Mouse (Mus musculus): Measurements from ENCODE around the gene Olfr913. TPM values are rescaled to one million over a fixed set of nuclear protein-coding genes. Genes with fewer than 3 reads are reported as not detected.

Olfr913 gene
- polyA plus RNA-seq (2016; fragmentation: Nextera tagmentation; extraction: Ambion mirVana), result not detected in 2 replicates

GRCm38 (mm10) chr9:38592459-38592858 lies at the start of gene Olfr913:
Gene Olfr913 (plus strand): TSS chr9:38592759.
- WGBS, result 46% methylated on average over 2 of the region's 2 CpGs
- H3K9me3 ChIP-seq (replicated peaks), result no peaks in the 10 kb centered on the region
- H3K4me2 ChIP-seq (replicated peaks), result no peak within 1 kb of the TSS
- no peaks in the 10 kb centered on the region for H3K27me3 ChIP-seq
- H3K4me3 ChIP-seq, result no peak within 1 kb of the TSS
- no peak within 1 kb of the TSS for H3K27ac ChIP-seq
- H3K4me1 ChIP-seq, result no peaks in the 10 kb centered on the region
- ATAC-seq (ENCODE audit: low FRiP score), result no peak
- H3K9ac ChIP-seq, result no peak within 1 kb of the TSS
- H3K36me3 ChIP-seq, result no peaks in the 10 kb centered on the region

DNA sequence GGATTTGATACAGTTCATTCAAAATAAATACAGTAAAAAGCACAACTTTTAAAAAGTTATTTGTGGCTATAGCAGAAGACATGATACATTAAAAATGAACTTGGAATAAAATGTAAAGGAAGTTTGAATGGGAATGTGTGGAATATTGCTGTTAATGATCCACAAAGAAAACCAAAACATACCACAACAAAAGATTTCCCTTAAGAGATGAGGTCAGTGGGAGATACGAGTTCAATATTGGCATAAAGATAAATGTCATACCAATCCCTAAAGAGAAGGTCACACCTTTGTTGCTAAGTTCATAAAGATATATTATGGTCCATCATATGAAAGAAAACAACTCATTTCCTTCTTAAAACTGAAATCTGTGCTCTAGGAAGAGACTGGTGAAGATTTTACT lies 12.7 kb upstream of the Olfr913 start, which contains the start of gene Olfr912:
Gene Olfr912 (plus strand): TSS at position 301 of the 400 bp plus-strand sequence.
- 90% methylated on average over 1 of the region's 1 CpGs for WGBS
- Histone ChIP-seq H3K4me1 (no peaks in the 10 kb centered on the region), H3K4me3 (no peak within 1 kb of the TSS)

GRCm38 (mm10) chr9:38591056-38591455 lies 1.5 kb upstream of the Olfr913 start:
- Histone ChIP-seq H3K4me3 (no peak overlapping the region), H3K9me3 (replicated peaks) (no peaks in the 10 kb centered on the region), H3K36me3 (no peaks in the 10 kb centered on the region), H3K27ac (no peak overlapping the region), H3K4me1 (no peaks in the 10 kb centered on the region), H3K4me2 (replicated peaks) (no peak overlapping the region), H3K9ac (no peak overlapping the region), H3K27me3 (no peaks in the 10 kb centered on the region)
- ATAC-seq (ENCODE audit: low FRiP score), result no peak
- WGBS, result 53% methylated on average over 1 of the region's 1 CpGs

More for the DNA sequence above, 12.7 kb upstream of the Olfr913 start, which contains the start of gene Olfr912:
- Histone ChIP-seq H3K4me2 (replicated peaks) (no peak within 1 kb of the TSS), H3K9ac (no peak within 1 kb of the TSS), H3K27ac (no peak within 1 kb of the TSS), H3K36me3 (no peaks in the 10 kb centered on the region), H3K9me3 (replicated peaks) (no peaks in the 10 kb centered on the region), H3K27me3 (no peaks in the 10 kb centered on the region)
- ATAC-seq (ENCODE audit: low FRiP score), result no peak

GRCm38 (mm10) chr9:38604802-38605201 lies 12.2 kb downstream of the Olfr913 start, which contains the start of gene Olfr914:
Gene Olfr914 (plus strand): TSS chr9:38605102.
- H3K4me3 ChIP-seq, result no peak within 1 kb of the TSS
- no peaks in the 10 kb centered on the region for H3K27me3 ChIP-seq
- ATAC-seq (ENCODE audit: low FRiP score), result no peak
- no peak within 1 kb of the TSS for H3K9ac ChIP-seq
- no peak within 1 kb of the TSS for H3K4me2 ChIP-seq (replicated peaks)
- no peaks in the 10 kb centered on the region for H3K36me3 ChIP-seq
- 73% methylated on average over 2 of the region's 2 CpGs for WGBS
- no peak within 1 kb of the TSS for H3K27ac ChIP-seq
- H3K4me1 ChIP-seq, result no peaks in the 10 kb centered on the region
- H3K9me3 ChIP-seq (replicated peaks), result no peaks in the 10 kb centered on the region

- Histone ChIP-seq H3K4me2 (replicated peaks) (no peak overlapping the region), H3K4me3 (no peak overlapping the region), H3K27me3 (no peaks in the 10 kb centered on the region), H3K9me3 (replicated peaks) (peaks cover 4% of the 10 kb centered on the region; the same call in 1 of the 2 replicates), H3K9ac (no peak overlapping the region), H3K27ac (no peak overlapping the region), H3K36me3 (no peaks in the 10 kb centered on the region), H3K4me1 (no peaks in the 10 kb centered on the region)
- ATAC-seq (ENCODE audit: low FRiP score), result no peak
- WGBS, result 81% methylated on average over 4 of the region's 4 CpGs
These were observed 39.8 kb downstream of the Olfr913 start for GRCm38 (mm10) chr9:38632406-38632805.

Other genes starting within 250 kb of the Olfr913 start
- gene Olfr898, start 244.3 kb upstream of the Olfr913 start, polyA plus RNA-seq (2016; fragmentation: Nextera tagmentation; extraction: Ambion mirVana), result not detected in 2 replicates
- not detected in 2 replicates for gene Olfr250, start 225.9 kb upstream of the Olfr913 start, polyA plus RNA-seq (2016; fragmentation: Nextera tagmentation; extraction: Ambion mirVana)
- gene Olfr251, start 215.7 kb upstream of the Olfr913 start, polyA plus RNA-seq (2016; fragmentation: Nextera tagmentation; extraction: Ambion mirVana), result not detected in 2 replicates
- not detected in 2 replicates for gene Olfr147, start 191.1 kb upstream of the Olfr913 start, polyA plus RNA-seq (2016; fragmentation: Nextera tagmentation; extraction: Ambion mirVana)
- gene Olfr901, start 163.3 kb upstream of the Olfr913 start, polyA plus RNA-seq (2016; fragmentation: Nextera tagmentation; extraction: Ambion mirVana), result not detected in 2 replicates
- not detected in 2 replicates for gene Olfr902, start 145.1 kb upstream of the Olfr913 start, polyA plus RNA-seq (2016; fragmentation: Nextera tagmentation; extraction: Ambion mirVana)
- not detected in 2 replicates for gene Olfr904, start 129.6 kb upstream of the Olfr913 start, polyA plus RNA-seq (2016; fragmentation: Nextera tagmentation; extraction: Ambion mirVana)
- gene Olfr905, start 121.7 kb upstream of the Olfr913 start, polyA plus RNA-seq (2016; fragmentation: Nextera tagmentation; extraction: Ambion mirVana), result not detected in 2 replicates
- gene Olfr906, start 105.7 kb upstream of the Olfr913 start, polyA plus RNA-seq (2016; fragmentation: Nextera tagmentation; extraction: Ambion mirVana), result not detected in 2 replicates
- gene Olfr907, start 97.0 kb upstream of the Olfr913 start, polyA plus RNA-seq (2016; fragmentation: Nextera tagmentation; extraction: Ambion mirVana), result not detected in 2 replicates
- gene Olfr911-ps1, start 71.2 kb upstream of the Olfr913 start, polyA plus RNA-seq (2016; fragmentation: Nextera tagmentation; extraction: Ambion mirVana), result not detected in 2 replicates
- not detected in 2 replicates for gene Olfr910, start 54.9 kb upstream of the Olfr913 start, polyA plus RNA-seq (2016; fragmentation: Nextera tagmentation; extraction: Ambion mirVana)
- gene Olfr912, start 12.6 kb upstream of the Olfr913 start, polyA plus RNA-seq (2016; fragmentation: Nextera tagmentation; extraction: Ambion mirVana), result not detected in 2 replicates
- gene Olfr914, start 12.3 kb downstream of the Olfr913 start, polyA plus RNA-seq (2016; fragmentation: Nextera tagmentation; extraction: Ambion mirVana), result not detected in 2 replicates
- gene Olfr916, start 67.1 kb downstream of the Olfr913 start, polyA plus RNA-seq (2016; fragmentation: Nextera tagmentation; extraction: Ambion mirVana), result not detected in 2 replicates
- not detected in 2 replicates for gene Olfr917, start 73.1 kb downstream of the Olfr913 start, polyA plus RNA-seq (2016; fragmentation: Nextera tagmentation; extraction: Ambion mirVana)
- not detected in 2 replicates for gene Olfr918, start 81.8 kb downstream of the Olfr913 start, polyA plus RNA-seq (2016; fragmentation: Nextera tagmentation; extraction: Ambion mirVana)
- gene Olfr919, start 110.9 kb downstream of the Olfr913 start, polyA plus RNA-seq (2016; fragmentation: Nextera tagmentation; extraction: Ambion mirVana), result not detected in 2 replicates
- 11.6 and 14.3 TPM in 2 replicates for gene Vwa5a, start 125.5 kb downstream of the Olfr913 start, polyA plus RNA-seq (2016; fragmentation: Nextera tagmentation; extraction: Ambion mirVana)
- not detected in 2 replicates for gene Olfr920, start 159.5 kb downstream of the Olfr913 start, polyA plus RNA-seq (2016; fragmentation: Nextera tagmentation; extraction: Ambion mirVana)
- not detected in 2 replicates for gene Olfr921, start 180.3 kb downstream of the Olfr913 start, polyA plus RNA-seq (2016; fragmentation: Nextera tagmentation; extraction: Ambion mirVana)
- not detected in 2 replicates for gene Olfr922, start 221.9 kb downstream of the Olfr913 start, polyA plus RNA-seq (2016; fragmentation: Nextera tagmentation; extraction: Ambion mirVana)
- not detected in 2 replicates for gene Olfr923, start 233.8 kb downstream of the Olfr913 start, polyA plus RNA-seq (2016; fragmentation: Nextera tagmentation; extraction: Ambion mirVana)

Measured in hindbrain, embryonic 12.5 days (tissue).